Mouse (Mus musculus) MEL-GATA-1-ER (cell line): Measurements from ENCODE around the gene Scgb1a1.

Experiments used
- DNase-seq: peaks from one replicate; pipeline ENCODE4 v3.0.0-alpha.2; 2012; ENCODE audit warnings: low read depth; ENCODE audit errors: extremely low read depth

Scgb1a1 gene

DNA sequence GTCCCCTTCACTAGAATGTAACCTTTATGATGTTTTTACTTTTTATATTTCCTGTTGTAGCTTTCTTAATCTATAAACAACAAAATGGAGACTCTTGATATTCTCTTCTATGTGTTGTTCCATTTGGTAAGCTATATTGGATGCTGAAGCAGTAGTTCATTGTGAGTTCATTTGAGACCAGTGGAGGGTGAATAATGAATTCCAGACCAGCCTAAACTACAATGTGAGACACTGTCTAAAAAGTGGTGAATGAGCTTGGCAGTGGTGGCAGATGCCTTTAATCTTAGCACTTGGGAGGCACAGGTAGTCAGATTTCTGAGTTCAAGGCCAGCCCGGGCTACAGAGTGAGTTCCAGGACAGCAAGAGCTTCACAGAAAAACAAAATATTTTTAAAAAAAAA is 44.6 kb downstream of the Scgb1a1 start:
- DNase-seq: no peak

DNA sequence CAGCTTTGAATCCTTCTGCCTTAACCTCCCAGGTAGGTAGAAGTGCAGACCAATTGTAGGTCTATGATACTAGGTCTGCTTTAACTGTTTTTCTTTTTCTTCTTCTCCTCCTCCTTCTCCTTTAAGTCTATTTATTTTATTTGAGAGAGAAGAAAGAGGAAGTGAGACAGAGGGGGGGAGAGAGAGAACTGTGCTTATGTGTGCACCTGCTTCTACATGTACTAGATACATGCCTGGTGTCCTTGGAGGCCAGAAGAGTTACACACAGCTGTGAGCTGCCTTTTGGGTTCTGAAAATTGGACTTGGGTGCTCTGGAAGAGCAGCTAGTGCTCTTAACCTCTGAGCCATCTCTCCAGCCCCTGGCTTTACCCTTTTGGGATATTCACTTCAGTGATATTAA is 46.7 kb downstream of the Scgb1a1 start:
- DNase-seq: peak; percentile 71

DNA sequence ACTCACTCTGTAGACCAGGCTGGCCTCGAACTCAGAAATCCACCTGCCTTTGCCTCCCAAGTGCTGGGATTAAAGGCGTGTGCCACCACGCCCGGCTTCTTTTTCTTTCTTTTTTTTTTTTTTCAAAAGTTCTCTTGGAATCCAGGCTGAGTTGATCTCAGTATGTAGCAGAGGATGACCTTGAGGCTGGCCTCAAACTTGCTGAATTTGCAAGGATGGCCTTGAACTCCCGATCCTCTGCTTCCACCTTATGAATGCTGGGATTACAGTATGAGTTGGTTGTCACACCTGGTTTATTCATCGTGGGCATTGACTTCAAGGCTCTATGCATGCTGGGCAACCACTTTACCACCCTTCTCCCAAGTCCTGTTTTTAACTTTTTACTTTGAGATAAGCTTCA is 47.1 kb downstream of the Scgb1a1 start:
- no peak for DNase-seq

DNA sequence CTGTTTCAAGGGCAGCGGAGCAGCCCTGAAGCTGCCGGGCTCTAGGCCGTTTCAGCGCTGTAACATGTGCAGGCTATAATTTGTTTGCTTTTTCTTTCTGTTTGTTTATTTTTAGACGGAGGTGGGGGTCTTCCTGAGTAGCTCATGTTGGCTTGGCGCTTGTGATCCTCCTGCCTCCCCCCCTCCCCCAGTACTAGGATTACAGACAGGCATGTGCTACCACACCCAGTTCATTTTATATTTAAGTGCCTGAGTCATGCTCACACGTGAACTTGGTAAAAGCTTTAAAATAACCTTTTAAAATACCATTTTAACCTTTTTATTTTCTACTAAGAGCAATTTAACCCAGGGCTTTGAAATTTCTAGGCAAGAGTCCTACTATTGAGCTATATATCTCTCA is 47.8 kb downstream of the Scgb1a1 start:
- no peak for DNase-seq

DNA sequence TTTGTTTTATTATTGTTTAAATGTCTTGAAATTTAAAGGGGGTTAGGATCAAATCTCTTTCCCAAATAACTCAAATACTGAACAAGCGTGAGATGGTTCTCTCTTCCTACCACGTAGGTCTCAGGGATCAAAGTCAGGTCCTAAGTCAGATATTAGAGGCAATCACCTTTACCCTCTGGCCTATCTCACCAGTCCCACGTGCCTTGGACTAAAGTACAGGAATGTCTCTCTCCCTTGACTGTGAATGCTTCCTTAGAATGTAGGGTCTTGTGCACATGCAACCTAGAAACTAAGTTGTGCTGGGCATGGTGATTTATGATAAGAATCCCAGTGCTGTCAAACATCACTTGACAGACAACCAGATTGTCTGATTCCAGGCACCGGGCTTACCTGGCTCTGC is 48.5 kb downstream of the Scgb1a1 start:
- DNase-seq: no peak

DNA sequence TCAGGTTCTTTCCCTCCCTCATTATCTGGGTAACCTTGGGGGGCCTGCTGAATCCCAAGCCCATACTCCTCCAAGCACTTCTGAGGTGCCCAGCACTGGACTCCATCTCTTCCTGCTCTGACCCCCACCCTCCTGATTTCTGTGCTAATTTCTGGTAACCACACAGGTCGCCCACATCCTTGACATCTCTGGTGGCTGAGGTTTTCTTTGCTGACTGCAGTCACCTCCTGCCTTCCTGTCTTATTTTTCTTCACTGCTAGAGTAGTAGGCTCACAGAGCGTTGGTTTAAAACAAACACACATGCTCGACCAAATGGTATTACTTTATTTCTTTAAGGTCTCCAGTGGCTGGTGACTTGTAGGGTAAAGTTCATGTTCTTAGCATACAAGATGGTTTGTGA is 49.6 kb downstream of the Scgb1a1 start:
- no peak for DNase-seq

DNA sequence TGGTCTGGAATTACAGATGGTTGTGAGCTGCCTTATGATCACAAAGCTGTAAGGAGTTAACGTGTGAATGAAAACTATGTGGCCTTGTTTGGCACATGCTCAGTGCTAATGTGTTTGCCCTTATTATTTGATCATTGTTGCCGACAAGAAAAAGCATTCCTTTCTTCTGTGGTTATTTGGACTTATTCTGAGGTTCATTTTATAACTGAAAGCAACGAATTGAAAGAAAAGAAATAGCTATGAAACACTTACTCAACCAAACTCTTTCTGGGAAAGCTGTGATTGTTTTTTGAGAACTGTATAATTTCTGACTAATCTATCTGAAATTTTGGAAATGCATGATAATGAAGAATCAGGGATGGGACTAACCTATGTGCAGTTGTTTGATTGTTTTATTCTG is 52.7 kb downstream of the Scgb1a1 start:
- DNase-seq: no peak

DNA sequence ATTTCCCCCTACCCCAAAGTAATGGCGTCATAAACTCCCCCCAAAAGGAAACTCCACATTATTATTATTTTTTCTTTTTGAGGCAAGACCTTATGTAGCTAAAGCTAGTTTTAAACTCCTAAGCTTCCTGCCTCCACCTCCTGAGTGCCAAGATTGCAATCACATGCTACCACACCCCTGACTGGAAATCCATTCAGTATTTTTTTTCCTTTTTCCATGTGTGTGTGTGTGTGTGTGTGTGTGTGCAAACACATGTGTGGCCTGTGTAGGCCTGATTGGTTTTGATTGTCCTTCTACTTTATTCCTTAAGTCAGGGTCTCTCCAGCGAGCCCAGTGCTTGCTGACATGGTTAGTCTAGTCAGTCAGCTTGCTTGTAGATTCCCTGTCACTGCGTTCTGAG is 53.3 kb downstream of the Scgb1a1 start:
- DNase-seq: no peak
